ENCODE assay signal across 11 mouse cellular contexts in the genomic region with DNA sequence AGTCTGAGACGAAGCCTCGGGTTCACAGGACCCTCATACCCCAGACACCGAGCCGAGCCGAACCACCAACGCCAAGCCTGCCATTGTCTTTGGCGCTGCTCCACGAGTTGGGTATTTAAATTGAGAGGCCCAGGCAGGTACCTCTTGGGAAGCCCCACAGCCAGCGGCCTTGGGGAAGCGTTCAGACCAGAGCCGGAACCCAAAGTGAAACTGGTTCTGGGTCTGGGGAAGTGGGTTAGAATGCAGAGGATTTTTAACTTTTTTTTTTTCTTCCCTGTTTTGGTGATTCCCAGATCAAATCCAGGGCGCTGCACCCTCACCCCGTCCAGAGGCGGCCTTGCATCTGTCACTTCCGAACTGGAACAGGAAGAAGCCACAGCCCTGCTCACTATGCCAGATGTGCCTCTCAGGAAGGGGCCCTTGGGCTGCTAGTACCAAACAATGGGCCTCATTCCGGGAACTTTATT. TPM values are rescaled to one million over a fixed set of nuclear protein-coding genes. Genes with fewer than 3 reads are reported as not detected.
DNase-seq lines count a peak whose midpoint lies in the region; ATAC-seq and TF ChIP-seq lines count a peak whose summit lies in the region.
"Had no signal": no experiment of that assay in that cellular context is flagged by ENCODE, and none has a peak within 500 bp of the region (broad histone marks: within the 10 kb centered on the region; RNA-seq: fewer than 3 reads in every experiment).

No protein-coding gene starts in this region.

- H3K36me3 ChIP-seq in liver, embryonic 11.5 days (ENCODE audit: control insufficient read depth, insufficient read depth, low read length): no peaks in the 10 kb centered on the region
- H3K36me3 ChIP-seq: embryonic facial prominence, embryonic 12.5 days had no signal

- peak overlapping the region; percentile 53 for H3K4me2 ChIP-seq in liver, embryonic 11.5 days
- H3K4me2 ChIP-seq: embryonic facial prominence, embryonic 12.5 days had no signal

- no peak for TF ChIP-seq POLR2A in bone marrow macrophage, adult 2 months (IDR thresholded peaks at IDR 0.05; ENCODE audit: borderline replicate concordance, low read depth, low read length)

- TF ChIP-seq CTCF in bone marrow macrophage, adult 2 months (IDR thresholded peaks at IDR 0.05; ENCODE audit: low read depth, low read length): no peak

- peak overlapping the region; percentile 51; the same call in 1 of the 2 replicates for H3K9ac ChIP-seq in liver, embryonic 11.5 days (ENCODE audit: low read depth, low read length)
- H3K9ac ChIP-seq: embryonic facial prominence, embryonic 12.5 days had no signal

- 41% methylated on average over 16 of the region's 16 CpGs for WGBS in liver, embryonic 11.5 days

- peaks cover 61% of the 10 kb centered on the region for H3K4me1 ChIP-seq in bone marrow macrophage, adult 2 months (ENCODE audit: control insufficient read depth, insufficient read depth, low read length)
- no peaks in the 10 kb centered on the region; the same call in 1 of the 2 replicates for H3K4me1 ChIP-seq in liver, embryonic 11.5 days (replicated peaks; ENCODE audit: control insufficient read depth, insufficient read depth, low read length)
- H3K4me1 ChIP-seq: embryonic facial prominence, embryonic 12.5 days had no signal

- H3K27me3 ChIP-seq in liver, embryonic 11.5 days (replicated peaks; ENCODE audit: control insufficient read depth, insufficient read depth, low read length): no peaks in the 10 kb centered on the region
- H3K27me3 ChIP-seq: embryonic facial prominence, embryonic 12.5 days had no signal

- H3K9me3 ChIP-seq in liver, embryonic 11.5 days (ENCODE audit: control insufficient read depth, low read length): no peaks in the 10 kb centered on the region
- H3K9me3 ChIP-seq: embryonic facial prominence, embryonic 12.5 days had no signal

- H3K27ac ChIP-seq in bone marrow macrophage, adult 2 months (ENCODE audit: insufficient read depth, low read depth, low read length): peak overlapping the region; percentile 93
- no peak overlapping the region; the same call in 1 of the 2 replicates for H3K27ac ChIP-seq in liver, embryonic 11.5 days (ENCODE audit: low read depth, low read length)
- H3K27ac ChIP-seq: embryonic facial prominence, embryonic 12.5 days had no signal

- ATAC-seq in liver, embryonic 11.5 days (replicated peaks; ENCODE audit: low FRiP score): peak; percentile 43; the same call in 1 of the 2 replicates

- DNase-seq in gastrocnemius, postnatal 25 days: peak; percentile 43
- no peak for DNase-seq in gastrocnemius, adult 18-20 months (ENCODE audit: low spot score)
- no peak for DNase-seq in liver, embryonic 11.5 days (ENCODE audit: low spot score)
- DNase-seq in spleen, postnatal 36 days (ENCODE audit: low spot score in 2 of 2): peak; percentile 62 to 71
- DNase-seq in left cerebral cortex, adult 11 months (ENCODE audit: low spot score): no peak
- no peak for DNase-seq in yolk sac, embryonic 10.5 days (ENCODE audit: low spot score)
- DNase-seq in cerebellum, postnatal 14 days: no peak
- DNase-seq: right cerebral cortex, adult 18-20 months had no signal

- peak overlapping the region; percentile 9; the same call in 1 of the 2 replicates for H3K4me3 ChIP-seq in bone marrow macrophage, adult 2 months (ENCODE audit: insufficient read depth, low read length)
- peak overlapping the region; percentile 14 for H3K4me3 ChIP-seq in liver, embryonic 11.5 days (ENCODE audit: low read depth, low read length)
- H3K4me3 ChIP-seq: embryonic facial prominence, embryonic 12.5 days had no signal

RNA-seq across cellular contexts. Expression of gene Themis2, which starts 6.0 kb away (rescaled TPM):
- 1 to 10 TPM in 1 of 2 experiments, under 1 TPM in 1; 0.69 to 1.2 TPM for total RNA-seq in gastrocnemius, postnatal 25 days (2021)
- under 1 TPM; 0.41 to 0.85 TPM for total RNA-seq in gastrocnemius, adult 18-20 months (2021)
- 132 and 141 TPM in 2 replicates for polyA plus RNA-seq in bone marrow macrophage, adult 2 months (2012; ENCODE audit: insufficient read depth, insufficient read length, missing spikeins)
- polyA plus RNA-seq in liver, embryonic 11.5 days (2014; fragmentation: Nextera tagmentation; extraction: Ambion mirVana): 2.7 and 3.3 TPM in 2 replicates
- polyA plus RNA-seq: C2C12 had no signal

RNA-seq across cellular contexts. Expression of gene Rpa2, which starts 34.1 kb away (rescaled TPM):
- total RNA-seq in gastrocnemius, postnatal 25 days (2021): 10 to 100 TPM; 11.2 to 12.4 TPM
- total RNA-seq in gastrocnemius, adult 18-20 months (2021): 10 to 100 TPM; 14.4 to 16.3 TPM
- 18.4 and 21.8 TPM in 2 replicates for polyA plus RNA-seq in bone marrow macrophage, adult 2 months (2012; ENCODE audit: insufficient read depth, insufficient read length, missing spikeins)
- 156 and 165 TPM in 2 replicates for polyA plus RNA-seq in liver, embryonic 11.5 days (2014; fragmentation: Nextera tagmentation; extraction: Ambion mirVana)

RNA-seq across cellular contexts. Expression of gene Ppp1r8, which starts 40.8 kb away (rescaled TPM):
- total RNA-seq in gastrocnemius, postnatal 25 days (2021): 10 to 100 TPM; 13.1 to 13.5 TPM
- 10 to 100 TPM; 14.6 to 15.7 TPM for total RNA-seq in gastrocnemius, adult 18-20 months (2021)
- polyA plus RNA-seq in bone marrow macrophage, adult 2 months (2012; ENCODE audit: insufficient read depth, insufficient read length, missing spikeins): 24.3 and 28.5 TPM in 2 replicates
- polyA plus RNA-seq in liver, embryonic 11.5 days (2014; fragmentation: Nextera tagmentation; extraction: Ambion mirVana): 44.0 and 50.5 TPM in 2 replicates

RNA-seq across cellular contexts. Expression of gene Smpdl3b, which starts 45.2 kb away (rescaled TPM):
- 1 to 10 TPM in 1 of 2 experiments, under 1 TPM in 1; 0.59 to 1.0 TPM for total RNA-seq in gastrocnemius, postnatal 25 days (2021)
- total RNA-seq in gastrocnemius, adult 18-20 months (2021): 1 to 10 TPM in 1 of 2 experiments, under 1 TPM in 1; 0.48 to 1.2 TPM
- 8.8 and 9.1 TPM in 2 replicates for polyA plus RNA-seq in bone marrow macrophage, adult 2 months (2012; ENCODE audit: insufficient read depth, insufficient read length, missing spikeins)
- polyA plus RNA-seq in liver, embryonic 11.5 days (2014; fragmentation: Nextera tagmentation; extraction: Ambion mirVana): 2.9 and 3.2 TPM in 2 replicates

Comparison
In these comparisons a context has a peak if more than half of its experiments do, and no peak if none do; other contexts are left out.
1. DNase-seq: peak in gastrocnemius, postnatal 25 days (single experiment) and spleen, postnatal 36 days (2 of 2); none in gastrocnemius, adult 18-20 months (single experiment), liver, embryonic 11.5 days (single experiment), left cerebral cortex, adult 11 months (single experiment), yolk sac, embryonic 10.5 days (single experiment) and cerebellum, postnatal 14 days (0 of 2).